Mouse (Mus musculus): ENCODE measurements around the gene Itprid1.
A peak's percentile ranks its signal among the peaks of the same experiment; 100 is the strongest.

GRCm38 (mm10) chr6:55950345-55951110 lies 113.8 kb downstream of the Itprid1 start:
- TF ChIP-seq POLR2A (IDR thresholded peaks at IDR 0.05; ENCODE audit: insufficient read depth, low read length) (no peak), CTCF (IDR thresholded peaks at IDR 0.05; ENCODE audit: low read depth, low read length) (peak; percentile 61)
